Mouse (Mus musculus): ENCODE results near the gene Gm2075. TPM values are rescaled to one million over a fixed set of nuclear protein-coding genes. Genes with fewer than 3 reads are reported as not detected.
"Not testable (repeated sequence)": the region's sequence is repeated elsewhere in the genome, so short reads cannot be mapped to it uniquely, and the experiment has no call there.

Gm2075 gene
- total RNA-seq (2021): not detected in 2 replicates
- long read RNA-seq: 0 reads

GRCm38 (mm10) chr12:88011548-88011947, at the start of gene Gm2075:
TSS of gene Gm2075 (plus strand) at chr12:88011848.
- not testable (repeated sequence) for DNase-seq

GRCm38 (mm10) chr12:87984000-87984399, 27.6 kb upstream of the Gm2075 start:
- not testable (repeated sequence) for DNase-seq

GRCm38 (mm10) chr12:88004118-88004517, 7.5 kb upstream of the Gm2075 start:
- DNase-seq: not testable (repeated sequence)

GRCm38 (mm10) chr12:88018671-88019070, 7.0 kb downstream of the Gm2075 start, which contains the start of gene Gm6803:
TSS of gene Gm6803 (minus strand) at chr12:88018771.
- not testable (repeated sequence) for DNase-seq

GRCm38 (mm10) chr12:88026704-88027103, 15.1 kb downstream of the Gm2075 start, which contains the start of gene Gm2056:
TSS of gene Gm2056 (plus strand) at chr12:88027004.
- not testable (repeated sequence) for DNase-seq

GRCm38 (mm10) chr12:88032250-88032649, 20.6 kb downstream of the Gm2075 start:
- DNase-seq: not testable (repeated sequence)

- not testable (repeated sequence) for DNase-seq
Observed at GRCm38 (mm10) chr12:88039062-88039461, 27.4 kb downstream of the Gm2075 start.

- DNase-seq: not testable (repeated sequence)
Observed at GRCm38 (mm10) chr12:88039703-88040102, 28.1 kb downstream of the Gm2075 start.

- not testable (repeated sequence) for DNase-seq
Observed at GRCm38 (mm10) chr12:88045226-88045625, 33.6 kb downstream of the Gm2075 start.

Other genes with a start within 250 kb of the Gm2075 start
- gene Gm21319, start 236.1 kb upstream of the Gm2075 start, total RNA-seq (2021): not detected in 2 replicates
- not detected in 2 replicates for gene Gm21936, start 216.3 kb upstream of the Gm2075 start, total RNA-seq (2021)
- gene BB287469, start 195.3 kb upstream of the Gm2075 start, total RNA-seq (2021): not detected in 2 replicates
- gene Gm2001, start 169.5 kb upstream of the Gm2075 start, total RNA-seq (2021): not detected in 2 replicates
- not detected in 2 replicates for gene Gm2016, start 137.8 kb upstream of the Gm2075 start, total RNA-seq (2021)
- gene Gm2022, start 116.5 kb upstream of the Gm2075 start, total RNA-seq (2021): not detected in 2 replicates
- not detected in 2 replicates for gene Gm2035, start 92.0 kb upstream of the Gm2075 start, total RNA-seq (2021)
- not detected in 2 replicates for gene Gm2042, start 57.8 kb upstream of the Gm2075 start, total RNA-seq (2021)
- not detected in 2 replicates for gene Gm6803, start 6.9 kb downstream of the Gm2075 start, total RNA-seq (2021)
- not detected in 2 replicates for gene Gm2056, start 15.2 kb downstream of the Gm2075 start, total RNA-seq (2021)
- gene Gm16368, start 71.8 kb downstream of the Gm2075 start, total RNA-seq (2021): not detected in 2 replicates
- gene Gm10436, start 170.3 kb downstream of the Gm2075 start, total RNA-seq (2021): not detected in 2 replicates
- not detected in 2 replicates for gene Gm8332, start 238.3 kb downstream of the Gm2075 start, total RNA-seq (2021)